Mouse (Mus musculus): ENCODE measurements around the gene Gpn2. TPM values are rescaled to one million over a fixed set of nuclear protein-coding genes. Genes with fewer than 3 reads are reported as not detected.

The Gpn2 gene
- 6.0 and 6.8 TPM in 2 replicates for polyA plus RNA-seq (2015; fragmentation: Nextera tagmentation; extraction: Ambion mirVana)

GRCm38 (mm10) chr4:133584059-133584951, at the start of gene Gpn2:
Gene Gpn2 (plus strand): TSS chr4:133584362.

GRCm38 (mm10) chr4:133545272-133546231, 38.6 kb upstream of the Gpn2 start, which contains the start of gene Nudc:
Gene Nudc (minus strand): TSS chr4:133545996.

GRCm38 (mm10) chr4:133552768-133553447, 31.3 kb upstream of the Gpn2 start, which contains the start of gene Nr0b2:
Gene Nr0b2 (plus strand): TSS chr4:133553376.

GRCm38 (mm10) chr4:133574070-133574842, 9.9 kb upstream of the Gpn2 start, which contains the start of gene Gpatch3:
Gene Gpatch3 (plus strand): TSS chr4:133574745.

GRCm38 (mm10) chr4:133601721-133602218, 17.6 kb downstream of the Gpn2 start, which contains the start of gene Sfn:
Gene Sfn (minus strand): TSS chr4:133602168.

Small RNA genes lying within 50 kb of the gene (microRNA-seq; reads per million reads assigned to microRNA genes)
- 0 reads per million in 2 experiments for gene Gm23158

Other genes with a start within 250 kb of the Gpn2 start
- 12.8 and 13.2 TPM in 2 replicates for gene Wdtc1, start 230.9 kb upstream of the Gpn2 start, polyA plus RNA-seq (2015; fragmentation: Nextera tagmentation; extraction: Ambion mirVana)
- gene Slc9a1, start 214.7 kb upstream of the Gpn2 start, polyA plus RNA-seq (2015; fragmentation: Nextera tagmentation; extraction: Ambion mirVana) = 3.9 and 4.1 TPM in 2 replicates
- gene Tent5b, start 104.2 kb upstream of the Gpn2 start, polyA plus RNA-seq (2015; fragmentation: Nextera tagmentation; extraction: Ambion mirVana) = 0.44 and 0.76 TPM in 2 replicates
- 1.1 and 1.6 TPM in 2 replicates for gene Trnp1, start 85.8 kb upstream of the Gpn2 start, polyA plus RNA-seq (2015; fragmentation: Nextera tagmentation; extraction: Ambion mirVana)
- 0.51 TPM in 1 of 2 replicates, not detected in the other for gene Kdf1, start 65.4 kb upstream of the Gpn2 start, polyA plus RNA-seq (2015; fragmentation: Nextera tagmentation; extraction: Ambion mirVana)
- gene Nudc, start 38.4 kb upstream of the Gpn2 start, polyA plus RNA-seq (2015; fragmentation: Nextera tagmentation; extraction: Ambion mirVana) = 113 and 134 TPM in 2 replicates
- 0.17 TPM in 1 of 2 replicates, not detected in the other for gene Nr0b2, start 31.0 kb upstream of the Gpn2 start, polyA plus RNA-seq (2015; fragmentation: Nextera tagmentation; extraction: Ambion mirVana)
- 4.4 and 4.9 TPM in 2 replicates for gene Gpatch3, start 9.6 kb upstream of the Gpn2 start, polyA plus RNA-seq (2015; fragmentation: Nextera tagmentation; extraction: Ambion mirVana)
- gene Sfn, start 17.8 kb downstream of the Gpn2 start, polyA plus RNA-seq (2015; fragmentation: Nextera tagmentation; extraction: Ambion mirVana) = 0.41 and 12.1 TPM in 2 replicates
- 3.8 and 4.8 TPM in 2 replicates for gene Zdhhc18, start 65.8 kb downstream of the Gpn2 start, polyA plus RNA-seq (2015; fragmentation: Nextera tagmentation; extraction: Ambion mirVana)
- 8.5 and 11.3 TPM in 2 replicates for gene Pigv, start 88.3 kb downstream of the Gpn2 start, polyA plus RNA-seq (2015; fragmentation: Nextera tagmentation; extraction: Ambion mirVana)
- 7.7 and 8.7 TPM in 2 replicates for gene Arid1a, start 172.4 kb downstream of the Gpn2 start, polyA plus RNA-seq (2015; fragmentation: Nextera tagmentation; extraction: Ambion mirVana)